Mouse (Mus musculus) left cerebral cortex, adult 2 months (tissue): ENCODE results near the gene Pelo. TPM values are rescaled to one million over a fixed set of nuclear protein-coding genes. Genes with fewer than 3 reads are reported as not detected.

ENCODE experiments used
- DNase-seq, 2 experiments: peaks; one replicate each; pipeline ENCODE4 v3.0.0; 2021 to 2022; ENCODE audit warnings: low spot score in 2 of 2, mixed read lengths in 1 of 2; ENCODE audit errors: extremely low spot score in 1 of 2
- H3K27ac ChIP-seq: fragments of 200-600 bp; 2 replicates; pipeline ENCODE4 v1.8.1; 2022
- H3K4me3 ChIP-seq: fragments of 200-600 bp; 2 replicates; pipeline ENCODE4 v1.8.1; 2022
- CTCF ChIP-seq: fragments of 200-600 bp; IDR thresholded peaks from 2 replicates; pipeline ENCODE4 v1.8.1; 2022; ENCODE audit warnings: antibody characterized with exemption, mild to moderate bottlenecking, moderate library complexity
- intact Hi-C: fragments of 180-260 bp; cut with DNase I; formaldehyde crosslinking; loops from one replicate; pipeline ENCODE4 v1.15.1; 2025
- total RNA-seq, 2 experiments: library from RNA; stranded (reverse); gene quantifications; 2 replicates each; pipeline ENCODE4 v1.2.3; 2021

The Pelo gene
- total RNA-seq, 2 experiments from 2014 or later = 19.5 to 24.1 TPM

DNA sequence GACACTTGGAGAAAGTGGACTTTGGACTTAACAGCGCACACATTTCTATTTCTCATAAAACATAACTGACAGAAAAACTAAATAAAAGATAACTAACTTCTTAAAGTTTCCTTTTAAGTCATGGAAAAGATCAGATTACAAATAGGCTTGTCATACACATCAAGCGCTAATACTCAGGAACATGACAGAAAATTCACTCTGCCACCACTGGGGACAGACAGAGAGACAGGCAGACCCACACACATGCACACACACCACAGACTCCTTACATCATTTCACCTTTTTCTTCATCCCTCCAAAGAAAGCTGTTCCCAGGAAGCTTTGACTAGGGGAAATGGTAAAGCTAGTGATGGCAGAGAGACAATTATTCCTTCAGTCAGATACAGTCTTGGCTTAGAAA, 5.4 kb upstream of the Pelo start:
- H3K4me3 ChIP-seq = no peak overlapping the region
- peak; percentile 7 for TF ChIP-seq CTCF
- DNase-seq = no peak
- H3K27ac ChIP-seq = no peak overlapping the region
- intact Hi-C loops = loop anchor here (5.0 kb wide), 1 partner anchor 108 kb away; no protein-coding TSS in a partner anchor

DNA sequence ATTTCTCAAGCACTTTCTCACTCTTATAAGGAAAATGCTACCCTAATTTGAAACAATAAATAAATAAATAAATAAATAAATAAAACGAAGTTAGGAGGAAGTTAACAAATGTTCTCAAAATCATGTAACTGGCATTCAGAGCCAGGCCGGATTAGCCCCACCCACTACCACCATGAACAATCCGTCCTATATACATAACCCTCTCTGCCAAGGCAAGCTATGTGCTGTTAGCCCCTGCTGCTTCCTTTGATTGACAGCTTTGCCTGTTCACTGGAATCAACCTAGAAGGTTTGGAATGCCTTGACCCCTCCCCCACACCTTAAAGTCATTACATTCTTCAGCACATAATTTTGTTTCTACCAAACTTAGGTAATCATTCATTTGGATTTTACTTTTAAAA, 1.5 kb upstream of the Pelo start:
- intact Hi-C loops = loop anchor here (5.0 kb wide), 1 partner anchor 259 kb away; no protein-coding TSS in a partner anchor
- H3K4me3 ChIP-seq = no peak overlapping the region
- no peak for TF ChIP-seq CTCF
- DNase-seq = no peak
- H3K27ac ChIP-seq = no peak overlapping the region

GRCm38 (mm10) chr13:115090977-115091445, 1.0 kb upstream of the Pelo start:
- Histone ChIP-seq H3K27ac (no peak overlapping the region; the same call in 1 of the 2 replicates), H3K4me3 (peak overlapping the region; percentile 52)
- no peak for DNase-seq
- no peak for TF ChIP-seq CTCF
- intact Hi-C loops = loop anchor here (5.0 kb wide), 1 partner anchor 259 kb away; no protein-coding TSS in a partner anchor

DNA sequence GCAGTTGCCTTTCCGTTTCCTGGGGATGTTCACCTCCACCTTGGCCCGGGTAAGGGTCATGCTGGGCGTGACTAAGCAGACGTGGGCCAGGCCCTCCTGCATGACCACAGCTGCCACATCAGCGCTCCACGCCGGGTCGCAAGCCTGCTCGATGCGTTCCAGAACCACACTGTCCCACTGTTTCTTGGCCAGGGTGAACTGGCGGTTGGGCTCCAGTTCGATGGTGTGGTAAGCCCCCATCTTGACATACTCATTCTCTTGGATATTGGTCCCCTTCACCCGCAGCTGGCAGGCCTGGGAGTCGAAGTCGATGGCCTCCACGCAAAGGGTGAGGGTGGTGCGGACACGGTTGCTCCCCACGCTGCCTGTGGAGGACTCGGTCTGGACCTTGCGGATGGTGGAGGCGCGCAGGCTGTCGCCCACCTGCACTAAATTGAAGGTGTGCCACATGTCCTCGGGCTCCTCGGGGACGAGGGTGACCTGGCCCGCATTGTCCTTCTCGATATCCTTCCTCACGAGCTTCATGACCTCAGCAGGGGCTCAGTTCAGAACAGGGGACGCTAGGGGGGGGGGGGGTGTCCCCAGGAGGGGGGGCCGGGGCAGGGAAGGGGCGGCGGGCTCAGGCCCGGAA, 476 bp downstream of the Pelo start:
- DNase-seq = peak; percentile 23 to 25
- H3K27ac ChIP-seq = peak overlapping the region; percentile 71
- TF ChIP-seq CTCF = no peak
- H3K4me3 ChIP-seq = peak overlapping the region; percentile 52
- intact Hi-C loops = loop anchor here (5.0 kb wide), 1 partner anchor 257 kb away; no protein-coding TSS in a partner anchor

DNA sequence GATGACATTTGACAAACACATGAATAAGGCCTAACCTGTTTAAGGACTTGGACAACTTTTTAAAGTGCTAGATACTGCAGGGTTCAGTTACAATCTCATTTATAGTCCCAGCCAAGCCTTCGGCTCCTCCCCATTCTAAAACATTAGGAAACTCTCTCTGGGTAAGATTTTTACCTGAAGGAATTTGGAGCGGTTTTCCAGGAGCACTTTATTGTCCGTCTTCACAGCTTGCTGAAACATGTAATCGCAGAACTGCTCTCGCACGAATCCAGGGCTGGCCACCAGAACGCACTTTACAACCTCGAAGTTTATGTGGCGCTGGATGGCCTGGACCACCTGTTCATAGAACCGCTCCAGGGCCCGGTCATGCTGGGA, 979 bp downstream of the Pelo start:
- TF ChIP-seq CTCF = no peak
- no peak overlapping the region for H3K27ac ChIP-seq
- no peak for DNase-seq
- peak overlapping the region; percentile 52 for H3K4me3 ChIP-seq
- intact Hi-C loops = no loop called here

GRCm38 (mm10) chr13:115085974-115086373, 4.0 kb downstream of the Pelo start:
- no peak for DNase-seq
- TF ChIP-seq CTCF = no peak
- intact Hi-C loops = no loop called here
- Histone ChIP-seq H3K4me3 (no peak overlapping the region), H3K27ac (no peak overlapping the region)

- intact Hi-C loops = no loop called here
- H3K27ac ChIP-seq = no peak overlapping the region
- no peak for DNase-seq
- H3K4me3 ChIP-seq = no peak overlapping the region
- no peak for TF ChIP-seq CTCF
These were observed 7.6 kb downstream of the Pelo start for GRCm38 (mm10) chr13:115082339-115082738.

- H3K27ac ChIP-seq = no peak overlapping the region
- TF ChIP-seq CTCF = no peak
- DNase-seq = no peak
- intact Hi-C loops = no loop called here
- no peak overlapping the region for H3K4me3 ChIP-seq
These were observed 9.9 kb downstream of the Pelo start for GRCm38 (mm10) chr13:115079996-115080585.

DNA sequence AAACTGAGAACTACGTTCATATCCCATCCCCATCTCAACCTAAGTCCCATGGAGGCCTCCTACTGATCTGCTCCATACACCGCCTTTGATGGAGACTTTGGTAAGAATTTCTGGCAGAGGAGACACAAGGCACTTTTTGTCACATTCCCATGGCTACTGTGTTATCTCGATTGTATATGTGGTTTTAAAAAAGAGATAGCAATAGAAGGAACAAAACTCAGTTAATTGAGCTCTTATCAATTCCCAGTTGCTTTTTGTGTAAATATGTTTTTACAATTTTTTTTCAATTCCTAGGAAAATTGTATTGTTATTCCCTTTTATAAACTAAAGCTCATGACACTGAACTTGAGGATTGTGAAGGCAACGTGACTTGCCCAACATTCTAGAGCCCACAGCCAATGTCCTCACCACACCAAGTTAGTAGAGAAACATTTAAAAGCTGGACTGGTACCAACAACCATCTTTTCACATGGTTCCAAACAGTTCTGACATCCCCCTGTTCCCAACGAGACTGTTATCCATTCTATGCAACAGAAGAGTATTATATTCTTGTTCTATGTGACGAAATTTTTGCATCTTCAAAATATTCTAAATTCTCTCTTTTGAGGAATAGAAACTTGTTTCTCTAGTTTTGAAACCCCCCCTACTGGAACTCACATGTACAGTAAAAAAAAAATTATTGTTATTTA, 10.8 kb downstream of the Pelo start:
- no peak for DNase-seq
- no peak for TF ChIP-seq CTCF
- intact Hi-C loops = no loop called here
- no peak overlapping the region for H3K4me3 ChIP-seq
- no peak overlapping the region for H3K27ac ChIP-seq

DNA sequence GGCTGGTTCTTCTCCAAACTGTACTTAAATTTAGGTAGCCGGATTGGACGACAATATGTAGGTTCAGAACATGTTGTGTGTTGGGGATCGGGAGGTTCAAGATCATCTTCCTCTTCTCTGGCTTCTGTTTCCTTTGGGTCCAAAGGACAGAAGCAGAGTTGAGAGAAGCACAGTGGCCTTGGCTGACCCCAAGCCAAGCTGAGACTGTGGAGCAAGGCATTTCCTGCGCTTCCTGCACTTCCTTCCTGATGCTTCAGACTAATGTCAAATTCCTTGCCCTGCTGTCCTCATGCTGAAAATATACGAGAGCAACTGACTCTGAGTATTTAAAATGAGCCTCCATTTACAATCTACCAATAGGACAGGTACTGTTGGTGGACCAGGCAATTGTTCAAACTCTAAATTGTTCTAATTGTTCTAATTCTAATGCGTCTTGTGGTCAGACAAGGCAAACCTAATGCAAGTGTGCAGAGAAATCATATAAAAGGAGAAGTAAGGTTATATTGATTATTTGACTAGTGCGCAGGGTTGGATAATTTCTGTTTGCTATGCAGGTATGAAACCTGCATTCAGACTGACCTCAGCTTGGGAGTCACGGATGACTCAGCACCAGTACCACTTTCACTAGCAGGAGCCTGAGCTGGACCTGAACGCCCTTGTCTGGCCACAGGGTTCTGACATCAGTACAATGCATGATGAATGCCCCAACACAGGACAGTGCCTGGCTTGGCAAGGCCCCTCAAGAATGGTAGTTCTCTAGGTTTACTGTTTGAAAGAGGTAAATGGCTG, 12.4 kb downstream of the Pelo start:
- Histone ChIP-seq H3K4me3 (no peak overlapping the region), H3K27ac (no peak overlapping the region)
- no peak for DNase-seq
- intact Hi-C loops = no loop called here
- TF ChIP-seq CTCF = no peak

DNA sequence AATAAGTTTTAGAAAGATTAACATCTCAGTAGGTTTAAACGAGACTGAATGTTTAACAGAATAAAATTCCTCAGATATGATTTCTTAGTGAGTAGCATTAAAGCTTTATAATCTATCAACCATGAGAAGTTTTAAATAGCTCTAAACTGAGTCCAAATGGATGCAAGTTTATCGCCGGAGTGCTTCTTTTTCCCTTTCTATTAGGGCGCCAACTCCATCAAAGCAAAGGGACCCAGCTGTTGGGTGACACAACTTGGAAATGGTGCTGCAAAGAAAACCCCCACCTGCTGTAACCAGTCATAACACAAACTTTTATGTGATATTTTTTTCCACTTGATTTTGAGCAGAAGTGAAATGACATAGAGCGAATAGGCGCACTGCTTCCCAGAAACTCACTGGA, 17.6 kb downstream of the Pelo start:
- Histone ChIP-seq H3K4me3 (no peak overlapping the region), H3K27ac (no peak overlapping the region)
- intact Hi-C loops = no loop called here
- DNase-seq = no peak
- TF ChIP-seq CTCF = no peak

- intact Hi-C loops = no loop called here
These were observed 18.6 kb downstream of the Pelo start for GRCm38 (mm10) chr13:115071431-115071830.

More at GRCm38 (mm10) chr13:115071431-115071830, 18.6 kb downstream of the Pelo start:
- TF ChIP-seq CTCF = no peak
- Histone ChIP-seq H3K4me3 (no peak overlapping the region), H3K27ac (no peak overlapping the region)
- no peak for DNase-seq
